Mouse (Mus musculus): ENCODE measurements around the gene Gm49405.

DNA sequence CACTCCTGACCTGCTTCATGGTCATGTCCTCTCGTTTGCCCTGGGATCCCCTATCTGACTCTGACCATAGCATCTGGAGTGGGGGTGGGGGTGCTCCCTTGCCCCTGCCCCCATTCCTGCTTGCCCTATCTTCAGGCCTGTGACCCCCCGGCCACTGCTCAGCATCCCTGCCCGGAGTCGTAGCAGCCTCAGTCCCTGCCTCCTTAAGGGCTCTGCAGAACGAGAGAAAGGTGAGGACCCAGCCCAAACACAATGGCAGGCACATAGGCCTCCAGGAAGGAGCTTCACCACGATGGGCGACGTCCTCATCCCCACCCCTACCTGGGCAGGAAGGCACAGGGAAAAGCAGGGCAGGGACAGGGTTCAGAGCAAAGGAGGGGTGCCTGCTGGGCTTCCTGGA, 2.1 kb upstream of the Gm49405 start:
- no peak for TF ChIP-seq HCFC1 (IDR thresholded peaks at IDR 0.05; ENCODE audit: borderline replicate concordance, insufficient read depth, low read length)
- no peak for TF ChIP-seq ZNF384 (IDR thresholded peaks at IDR 0.05; ENCODE audit: low read depth, low read length)
- no peak for TF ChIP-seq ZC3H11A (IDR thresholded peaks at IDR 0.05; ENCODE audit: borderline replicate concordance, low read depth, low read length)
- no peak for TF ChIP-seq CHD2 (IDR thresholded peaks at IDR 0.05; ENCODE audit: low read depth, low read length)
- no peak for TF ChIP-seq MAFK (IDR thresholded peaks at IDR 0.05; ENCODE audit: insufficient read depth, low read depth, low read length)

Data from ES-E14 (cell line).